Mouse (Mus musculus): Measurements from ENCODE around the gene Pilrb2.
"Not testable (repeated sequence)": the region's sequence is repeated elsewhere in the genome, so short reads cannot be mapped to it uniquely, and the experiment has no call there.

Pilrb2 gene

GRCm38 (mm10) chr5:137871644-137872380 lies at the start of gene Pilrb2:
Pilrb2 (minus strand) TSS chr5:137871815.
- DNase-seq (ENCODE audit: low read depth, low spot score), result not testable (repeated sequence)

- no peak for DNase-seq (ENCODE audit: low read depth, low spot score)
Observed at GRCm38 (mm10) chr5:137915550-137915949, 43.9 kb upstream of the Pilrb2 start.

GRCm38 (mm10) chr5:137914508-137914907 lies 42.9 kb upstream of the Pilrb2 start:
- no peak for DNase-seq (ENCODE audit: low read depth, low spot score)

- DNase-seq (ENCODE audit: low read depth, low spot score), result no peak
Observed at GRCm38 (mm10) chr5:137909564-137910262, 38.1 kb upstream of the Pilrb2 start.

GRCm38 (mm10) chr5:137897812-137898211 lies 26.2 kb upstream of the Pilrb2 start:
- DNase-seq (ENCODE audit: low read depth, low spot score), result no peak

GRCm38 (mm10) chr5:137892954-137893353 lies 21.3 kb upstream of the Pilrb2 start:
- DNase-seq (ENCODE audit: low read depth, low spot score), result no peak

- DNase-seq (ENCODE audit: low read depth, low spot score), result no peak
Observed at GRCm38 (mm10) chr5:137887666-137888065, 16.1 kb upstream of the Pilrb2 start.

GRCm38 (mm10) chr5:137885894-137886293 lies 14.3 kb upstream of the Pilrb2 start:
- DNase-seq (ENCODE audit: low read depth, low spot score), result peak; percentile 3

- DNase-seq (ENCODE audit: low read depth, low spot score), result no peak
Observed at GRCm38 (mm10) chr5:137883345-137883744, 11.7 kb upstream of the Pilrb2 start.

- no peak for DNase-seq (ENCODE audit: low read depth, low spot score)
Observed at GRCm38 (mm10) chr5:137882922-137883321, 11.3 kb upstream of the Pilrb2 start.

GRCm38 (mm10) chr5:137877860-137878259 lies 6.2 kb upstream of the Pilrb2 start:
- no peak for DNase-seq (ENCODE audit: low read depth, low spot score)

GRCm38 (mm10) chr5:137875054-137875453 lies 3.4 kb upstream of the Pilrb2 start:
- DNase-seq (ENCODE audit: low read depth, low spot score), result no peak

GRCm38 (mm10) chr5:137872381-137872702 lies 727 bp upstream of the Pilrb2 start:
- not testable (repeated sequence) for DNase-seq (ENCODE audit: low read depth, low spot score)

GRCm38 (mm10) chr5:137868600-137868999 lies 3.0 kb downstream of the Pilrb2 start:
- not testable (repeated sequence) for DNase-seq (ENCODE audit: low read depth, low spot score)

GRCm38 (mm10) chr5:137864008-137864407 lies 7.6 kb downstream of the Pilrb2 start:
- not testable (repeated sequence) for DNase-seq (ENCODE audit: low read depth, low spot score)

- DNase-seq (ENCODE audit: low read depth, low spot score), result not testable (repeated sequence)
Observed at GRCm38 (mm10) chr5:137857960-137858710, 13.5 kb downstream of the Pilrb2 start, which contains the start of gene Pilrb1. Pilrb1 (minus strand) TSS chr5:137858106.

- not testable (repeated sequence) for DNase-seq (ENCODE audit: low read depth, low spot score)
Observed at GRCm38 (mm10) chr5:137856870-137857269, 14.7 kb downstream of the Pilrb2 start.

- DNase-seq (ENCODE audit: low read depth, low spot score), result not testable (repeated sequence)
Observed at GRCm38 (mm10) chr5:137854907-137855306, 16.7 kb downstream of the Pilrb2 start.

GRCm38 (mm10) chr5:137850313-137850712 lies 21.3 kb downstream of the Pilrb2 start:
- not testable (repeated sequence) for DNase-seq (ENCODE audit: low read depth, low spot score)

- DNase-seq (ENCODE audit: low read depth, low spot score), result not testable (repeated sequence)
Observed at GRCm38 (mm10) chr5:137837110-137837509, 34.5 kb downstream of the Pilrb2 start.

- DNase-seq (ENCODE audit: low read depth, low spot score), result no peak
Observed at GRCm38 (mm10) chr5:137836611-137837010, 35.0 kb downstream of the Pilrb2 start.

- DNase-seq (ENCODE audit: low read depth, low spot score), result not testable (repeated sequence)
Observed at GRCm38 (mm10) chr5:137835966-137836520, 35.6 kb downstream of the Pilrb2 start, which contains the start of gene Pilra. Pilra (minus strand) TSS chr5:137836281.

Measured in brain, embryonic 18.5 days (tissue).